Mouse (Mus musculus): ENCODE data around the gene Noa1.

The Noa1 gene

DNA sequence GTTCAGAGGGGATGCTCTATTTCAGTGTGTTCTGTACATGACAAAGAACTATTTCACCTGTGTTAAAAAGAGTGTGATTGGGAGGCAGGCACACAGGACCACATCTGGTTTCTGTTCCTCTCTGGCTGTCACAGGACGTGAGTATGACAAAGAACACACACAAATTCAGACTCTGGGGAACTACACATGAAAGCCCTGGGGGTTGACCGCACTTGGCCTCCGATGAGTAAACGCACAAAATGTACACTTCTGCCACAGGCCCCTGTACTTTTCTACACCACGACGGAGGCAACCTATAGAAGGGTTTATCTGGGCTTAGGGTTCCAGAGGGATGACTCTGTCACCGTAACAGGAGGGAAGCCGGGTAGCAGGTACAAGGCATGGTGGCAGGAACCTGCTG, 20.2 kb downstream of the Noa1 start:
- DNase-seq, result no peak

DNA sequence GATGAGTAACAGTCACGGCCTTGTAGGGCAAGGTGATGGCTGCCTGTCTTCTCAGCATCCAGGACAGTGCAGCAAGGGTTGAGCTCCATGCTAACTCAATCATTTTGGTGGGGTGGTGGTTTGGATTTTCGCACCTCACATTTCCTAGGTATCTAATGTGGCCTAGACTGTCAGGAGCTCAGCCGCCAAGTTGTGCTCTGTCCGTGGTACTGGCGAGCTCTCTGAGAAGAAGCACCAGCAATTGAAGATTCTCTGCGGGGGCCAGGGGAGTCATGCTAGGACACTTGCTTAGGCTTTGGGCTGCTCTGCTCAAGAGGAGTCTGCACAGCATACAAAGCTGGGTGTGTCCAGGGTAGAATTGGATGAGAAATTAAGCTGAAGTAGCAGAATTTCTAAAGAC, 22.0 kb downstream of the Noa1 start:
- no peak for DNase-seq

DNA sequence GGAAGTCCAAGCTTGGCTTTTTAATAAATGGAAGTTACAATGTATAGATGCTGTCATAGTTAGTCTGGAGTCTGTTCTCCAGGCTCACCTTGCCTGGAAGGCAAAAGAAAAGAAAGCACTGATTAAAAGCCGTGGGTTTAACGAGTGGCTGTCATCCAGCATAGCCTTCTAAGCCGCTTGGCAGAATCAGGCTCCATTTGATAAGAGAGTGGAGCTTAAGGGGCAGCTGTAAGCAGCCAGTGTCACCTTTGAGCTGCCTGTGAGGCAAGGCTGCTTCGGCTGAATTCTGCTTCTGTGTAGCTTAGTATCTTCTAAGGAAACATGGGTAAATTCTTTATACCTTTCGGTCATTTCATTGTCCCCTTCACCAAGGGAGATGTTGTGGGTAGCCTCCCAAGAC, 23.0 kb downstream of the Noa1 start:
- no peak for DNase-seq

DNA sequence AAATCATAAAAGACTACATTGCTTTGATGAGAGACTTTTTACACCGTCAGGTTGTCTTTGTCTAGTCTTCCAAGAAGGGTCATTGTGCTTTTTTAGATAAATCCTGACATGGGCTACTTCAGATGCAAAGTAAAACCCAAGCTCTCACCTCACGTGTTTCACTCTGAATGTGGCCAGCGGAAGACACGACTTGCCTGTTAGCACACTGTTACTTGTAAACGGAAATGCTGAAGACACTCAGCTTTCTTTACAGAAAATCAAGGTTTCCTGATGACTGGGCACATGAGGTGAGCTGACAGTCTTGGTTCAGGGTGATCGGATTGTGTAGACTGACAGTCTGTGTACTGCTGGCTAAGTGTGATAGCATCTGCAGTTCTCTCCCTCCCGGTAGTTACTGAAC, 24.2 kb downstream of the Noa1 start:
- no peak for DNase-seq

DNA sequence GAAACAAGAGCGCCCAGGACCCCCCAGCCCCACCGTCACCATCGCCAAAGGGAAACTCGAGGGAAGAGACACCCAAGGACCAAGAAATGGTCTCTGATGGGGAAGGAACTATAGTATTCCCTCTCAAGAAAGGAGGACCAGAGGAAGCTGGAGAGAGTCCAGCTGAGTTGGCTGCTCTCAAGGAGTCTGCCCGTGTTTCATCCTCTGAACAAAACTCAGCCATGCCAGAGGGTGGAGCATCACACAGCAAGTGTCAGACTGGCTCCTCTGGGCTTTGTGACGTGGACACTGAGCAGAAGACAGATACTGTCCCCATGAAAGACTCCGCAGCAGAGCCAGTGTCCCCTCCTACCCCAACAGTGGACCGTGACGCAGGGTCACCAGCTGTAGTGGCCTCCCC, 27.6 kb downstream of the Noa1 start:
- DNase-seq, result no peak

DNA sequence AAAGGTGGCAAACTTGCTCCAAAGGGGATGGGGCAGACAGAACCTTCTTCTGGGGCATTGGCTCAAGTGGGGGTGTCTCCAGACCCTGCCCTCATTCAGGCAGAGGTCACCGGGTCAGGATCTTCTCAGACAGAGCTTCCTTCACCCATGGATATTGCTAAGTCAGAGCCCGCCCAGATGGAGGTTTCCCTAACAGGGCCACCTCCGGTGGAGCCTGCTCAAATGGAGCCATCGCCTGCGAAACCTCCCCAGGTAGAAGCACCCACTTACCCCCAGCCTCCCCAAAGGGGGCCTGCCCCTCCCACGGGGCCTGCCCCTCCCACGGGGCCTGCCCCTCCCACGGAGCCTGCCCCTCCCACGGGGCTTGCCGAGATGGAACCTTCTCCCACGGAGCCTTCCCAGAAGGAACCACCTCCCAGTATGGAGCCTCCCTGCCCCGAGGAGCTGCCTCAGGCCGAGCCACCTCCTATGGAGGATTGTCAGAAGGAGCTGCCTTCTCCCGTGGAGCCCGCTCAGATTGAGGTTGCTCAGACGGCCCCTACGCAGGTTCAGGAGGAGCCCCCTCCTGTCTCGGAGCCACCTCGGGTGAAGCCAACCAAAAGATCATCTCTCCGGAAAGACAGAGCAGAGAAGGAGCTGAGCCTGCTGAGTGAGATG, 28.2 kb downstream of the Noa1 start:
- DNase-seq, result no peak

DNA sequence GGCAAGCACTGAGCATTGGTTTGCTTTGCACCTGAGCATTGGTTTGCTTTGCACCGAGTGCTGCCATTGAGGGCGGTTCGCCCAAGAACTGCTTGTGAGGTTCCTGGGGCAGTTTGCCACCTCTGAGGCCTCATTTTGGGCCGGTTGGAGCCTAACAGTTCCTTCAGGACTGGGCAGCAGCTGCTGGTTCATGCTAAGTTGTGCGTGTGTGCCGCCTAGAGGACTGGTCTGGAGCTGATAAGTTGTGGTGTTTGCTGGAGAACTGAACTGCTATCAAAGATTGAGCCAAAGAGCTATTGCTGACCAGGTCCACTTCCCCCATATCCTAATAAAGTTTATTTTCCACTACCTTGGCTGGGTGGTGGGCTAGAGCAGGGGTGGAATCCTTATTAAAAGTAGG, 32.7 kb downstream of the Noa1 start:
- DNase-seq, result no peak

DNA sequence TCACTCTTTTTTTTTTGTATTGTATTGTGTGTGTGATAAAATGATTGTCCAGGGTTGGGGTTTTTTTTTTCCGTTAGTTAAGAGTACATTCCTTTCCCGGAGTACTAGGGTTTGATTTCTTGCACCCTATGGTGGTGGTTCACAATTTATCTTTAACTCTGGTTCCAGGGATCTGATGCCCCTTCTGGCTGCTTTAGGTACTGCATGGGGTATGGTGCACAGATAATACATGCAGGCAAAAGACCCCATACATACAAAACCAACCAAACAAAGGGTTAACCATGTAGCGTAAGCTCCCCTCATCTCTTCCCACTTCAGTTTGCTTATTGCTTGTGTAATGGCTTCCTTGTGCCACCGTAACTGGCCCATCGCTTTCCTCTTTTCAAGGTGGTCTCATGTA, 33.9 kb downstream of the Noa1 start:
- DNase-seq, result peak in 1 of 2 experiments; percentile 26

DNA sequence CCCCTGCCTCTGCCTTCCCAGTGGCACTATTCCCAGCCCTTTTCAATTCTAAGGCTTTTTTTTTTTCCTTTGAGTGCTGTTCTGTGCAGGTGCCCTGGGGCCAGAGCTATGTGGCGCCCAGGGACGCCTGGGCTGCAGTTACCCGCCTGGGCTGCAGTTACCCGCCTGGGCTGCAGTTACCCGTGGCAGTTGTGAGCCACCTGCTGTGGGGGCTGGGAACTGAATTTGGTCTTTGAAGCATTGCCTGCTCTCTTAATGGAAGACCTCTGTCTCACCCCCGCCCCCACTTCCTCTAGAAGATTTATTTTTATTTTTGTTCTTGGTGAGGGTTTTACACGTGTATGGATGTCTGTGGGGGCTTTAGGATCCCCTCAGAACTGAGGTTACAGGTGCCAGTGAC, 36.7 kb downstream of the Noa1 start:
- peak; percentile 67 to 79 for DNase-seq

DNA sequence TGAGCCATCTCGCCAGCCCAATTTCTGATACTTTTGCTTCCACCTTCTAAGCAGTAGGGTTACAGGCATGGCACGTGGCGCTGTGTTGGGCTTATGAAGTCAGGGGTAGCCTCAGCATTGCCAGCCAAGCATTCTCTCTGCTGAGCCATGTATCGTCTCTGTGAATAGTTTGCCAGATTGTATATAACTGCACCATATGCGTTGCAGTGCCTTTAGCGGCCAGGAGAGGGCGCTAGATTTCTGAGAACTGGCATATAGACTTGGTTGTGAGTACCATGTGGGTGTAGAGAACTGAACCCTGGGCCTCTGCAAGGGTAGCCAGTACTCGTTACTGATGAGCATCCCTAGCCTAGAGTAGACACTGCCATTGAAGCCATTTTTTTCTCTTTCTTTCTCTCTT, 40.5 kb downstream of the Noa1 start:
- no peak for DNase-seq

DNA sequence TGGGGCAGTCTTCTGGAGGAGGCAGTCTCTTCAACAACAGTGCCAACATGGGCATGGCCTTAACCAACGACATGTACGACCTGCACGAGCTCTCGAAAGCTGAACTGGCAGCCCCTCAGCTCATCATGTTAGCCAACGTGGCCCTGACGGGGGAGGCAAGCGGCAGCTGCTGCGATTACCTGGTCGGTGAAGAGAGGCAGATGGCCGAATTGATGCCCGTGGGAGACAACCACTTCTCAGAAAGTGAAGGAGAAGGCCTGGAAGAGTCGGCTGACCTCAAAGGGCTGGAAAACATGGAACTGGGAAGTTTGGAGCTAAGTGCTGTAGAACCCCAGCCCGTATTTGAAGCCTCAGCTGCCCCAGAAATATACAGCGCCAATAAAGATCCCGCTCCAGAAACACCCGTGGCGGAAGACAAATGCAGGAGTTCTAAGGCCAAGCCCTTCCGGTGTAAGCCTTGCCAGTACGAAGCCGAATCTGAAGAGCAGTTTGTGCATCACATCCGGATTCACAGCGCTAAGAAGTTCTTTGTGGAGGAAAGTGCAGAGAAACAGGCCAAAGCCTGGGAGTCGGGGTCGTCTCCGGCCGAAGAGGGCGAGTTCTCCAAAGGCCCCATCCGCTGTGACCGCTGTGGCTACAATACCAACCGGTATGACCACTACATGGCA, 41.8 kb downstream of the Noa1 start:
- DNase-seq, result no peak

DNA sequence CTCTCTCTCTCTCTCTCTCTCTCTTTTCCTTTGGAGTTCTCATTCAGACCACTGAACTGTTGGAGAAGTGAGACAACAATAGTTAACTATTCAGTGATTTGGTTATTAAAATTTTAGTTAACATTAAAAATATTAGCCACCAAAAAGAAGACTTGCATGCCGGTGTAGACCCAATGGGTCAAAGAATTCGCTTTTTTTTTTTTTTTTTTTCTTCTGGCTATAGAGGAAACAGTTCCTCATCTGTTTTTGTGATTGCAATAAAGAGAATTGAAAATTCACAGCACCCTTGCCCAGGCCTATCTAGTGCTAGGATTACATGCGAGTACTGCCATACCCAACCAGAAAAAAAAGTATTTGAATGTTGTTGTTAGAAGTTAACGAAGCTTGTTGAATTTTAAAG, 42.4 kb downstream of the Noa1 start:
- no peak for DNase-seq

DNA sequence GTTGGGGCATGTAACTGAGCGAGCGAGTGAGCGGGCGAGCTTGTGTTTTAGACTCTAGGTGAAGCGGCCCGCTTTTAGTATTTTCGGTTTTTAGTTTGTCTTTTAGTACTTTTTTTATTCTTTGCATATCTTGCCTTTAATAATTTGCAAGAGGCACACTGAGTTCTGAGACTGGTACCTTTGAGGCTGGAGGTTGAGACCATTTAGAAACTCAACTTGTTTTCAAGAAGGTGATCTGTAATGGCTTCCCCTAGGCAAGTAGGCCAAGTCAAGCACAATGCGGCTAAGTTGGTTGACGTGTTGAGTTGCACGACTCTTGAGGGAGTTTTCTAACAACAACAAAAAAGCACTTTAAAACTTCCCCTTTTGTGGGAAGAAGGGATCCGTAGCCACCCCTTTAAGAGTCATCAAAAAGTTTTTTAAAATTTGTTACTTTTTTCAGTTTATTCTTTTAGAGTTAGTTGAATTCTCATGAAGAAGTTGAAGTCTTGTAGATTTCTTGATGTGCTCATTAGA, 42.9 kb downstream of the Noa1 start:
- no peak for DNase-seq

DNA sequence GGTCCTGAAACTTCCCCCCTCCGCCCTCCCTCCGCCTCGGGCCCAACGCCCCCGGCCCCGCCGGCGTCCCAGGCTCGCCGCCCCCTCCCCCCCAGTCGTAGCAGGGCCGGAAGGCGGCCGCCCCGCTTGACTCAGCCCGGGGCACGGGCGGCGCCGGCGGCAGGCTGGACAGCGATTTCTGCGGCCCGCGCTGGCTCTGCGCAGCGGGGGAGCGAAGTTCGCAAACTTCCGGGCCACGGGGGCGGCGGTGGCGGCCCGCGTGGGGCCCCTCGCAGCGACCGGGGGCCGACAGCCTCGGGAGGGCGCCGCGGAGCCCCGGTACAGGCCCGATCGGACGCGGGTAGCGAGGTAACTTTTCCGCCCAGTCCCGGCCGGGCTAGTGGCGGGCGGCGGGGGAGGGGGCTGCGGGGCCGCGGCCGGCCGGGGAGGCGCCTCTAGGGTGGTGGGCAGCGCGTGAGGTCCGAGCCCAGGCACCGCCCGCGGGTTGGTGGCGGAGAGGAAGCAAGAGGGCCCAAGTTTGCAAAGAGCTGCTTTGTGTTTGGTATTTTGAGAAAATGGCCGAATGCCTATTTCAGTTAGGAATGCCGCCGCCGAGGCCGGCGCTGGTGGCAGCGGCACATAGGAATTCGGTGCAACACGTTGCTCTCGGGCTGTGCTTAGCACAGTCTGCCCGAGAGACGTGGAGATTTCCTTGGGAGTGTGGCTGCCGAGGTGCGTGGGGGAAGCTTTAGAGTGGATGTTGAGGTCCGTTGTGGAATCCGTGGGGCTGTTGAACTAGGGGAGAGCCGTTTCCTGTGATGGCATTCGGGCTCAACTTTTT, 43.6 kb downstream of the Noa1 start:
- peak; percentile 48 to 49 for DNase-seq

DNA sequence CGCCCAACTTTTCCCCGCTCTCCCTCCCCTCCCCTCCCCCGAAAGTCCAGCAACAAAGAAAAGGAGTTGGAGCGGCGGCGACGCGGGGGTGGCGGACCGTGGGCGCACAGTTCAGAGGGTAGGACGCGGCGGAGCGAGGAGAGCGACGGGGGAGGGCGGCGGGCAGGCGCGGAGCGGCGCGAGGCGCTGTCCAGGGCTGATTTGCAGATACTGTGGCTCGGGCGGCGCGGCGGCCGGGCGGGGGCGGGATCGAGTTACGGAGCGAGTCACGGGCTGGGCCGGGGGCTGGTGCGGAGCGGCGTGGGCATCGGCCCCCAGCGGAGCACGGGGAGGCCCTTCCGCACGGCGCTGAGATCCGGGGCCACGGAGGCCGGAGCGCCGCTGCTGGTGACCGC, 44.2 kb downstream of the Noa1 start:
- peak; percentile 63 to 64 for DNase-seq

DNA sequence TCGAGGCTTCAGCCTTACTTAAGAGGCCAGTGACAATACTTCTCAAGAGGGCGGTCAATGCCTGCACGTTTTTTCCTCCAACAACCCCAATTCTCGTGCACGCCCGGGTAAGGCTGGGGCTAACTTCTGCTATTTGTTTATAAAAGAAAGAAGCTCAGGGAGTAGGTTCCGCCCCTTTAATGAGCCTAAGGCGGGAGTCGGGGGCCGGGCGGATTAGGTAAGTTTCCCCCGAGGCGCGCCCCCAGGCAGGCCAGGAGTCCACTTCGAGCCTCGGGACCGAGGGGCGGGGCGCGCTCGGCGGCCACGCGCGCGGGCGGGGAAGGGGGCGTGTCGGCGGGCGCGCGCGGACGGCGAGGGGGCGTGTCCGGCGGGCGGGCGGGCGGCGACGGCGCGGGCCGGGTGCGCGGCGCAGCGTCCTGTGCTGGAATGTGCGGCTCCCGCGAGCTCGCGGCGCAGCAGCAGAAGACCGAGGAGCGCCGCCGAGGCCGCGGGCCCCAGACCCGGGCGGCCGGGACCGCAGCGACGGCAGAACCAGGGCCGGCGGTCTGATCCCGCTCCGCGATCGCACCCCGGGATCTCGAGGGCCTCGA, 44.7 kb downstream of the Noa1 start, which contains the start of gene Rest:
Gene Rest, plus strand, starts transcription at position 411 of the 590 bp plus-strand sequence.
- peak; percentile 61 to 66 for DNase-seq

DNA sequence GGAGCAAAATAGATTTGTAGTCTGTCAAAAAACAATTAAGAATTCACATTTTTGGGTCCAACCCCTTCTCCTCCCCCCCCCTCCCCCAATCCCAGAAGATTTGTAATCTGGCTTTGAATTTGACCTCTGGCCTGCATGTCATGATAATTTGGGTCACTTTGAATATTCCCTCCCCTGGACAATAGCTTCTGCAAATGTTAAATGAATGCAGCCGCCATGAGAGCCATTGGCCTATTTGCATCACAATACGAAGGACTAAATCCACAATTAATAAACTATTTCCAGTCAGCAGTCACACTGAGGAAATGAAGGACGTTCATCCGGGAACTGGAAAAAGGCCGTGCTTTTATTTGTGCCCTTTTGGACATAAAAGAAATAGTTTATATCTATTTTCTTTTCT, 47.8 kb downstream of the Noa1 start:
- DNase-seq, result no peak

DNA sequence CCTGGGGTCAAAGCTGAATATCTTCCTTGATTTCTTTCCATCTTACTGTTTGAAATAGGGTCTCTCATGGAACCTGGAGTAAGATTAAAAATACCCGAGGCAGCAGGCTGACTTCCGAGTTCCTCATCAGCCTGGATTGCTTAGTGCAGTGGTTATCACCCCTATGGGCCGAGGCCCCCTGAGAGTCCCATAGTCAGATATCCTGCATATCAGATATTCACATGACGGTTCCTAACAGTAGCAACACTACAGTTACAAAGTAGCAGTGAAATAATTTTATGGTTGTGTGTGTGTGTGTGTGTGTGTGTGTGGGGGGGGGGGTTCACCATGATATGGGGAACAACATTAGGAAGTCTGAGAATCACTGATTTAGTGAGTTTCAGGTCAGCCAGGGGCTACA, 48.7 kb downstream of the Noa1 start:
- no peak for DNase-seq

DNA sequence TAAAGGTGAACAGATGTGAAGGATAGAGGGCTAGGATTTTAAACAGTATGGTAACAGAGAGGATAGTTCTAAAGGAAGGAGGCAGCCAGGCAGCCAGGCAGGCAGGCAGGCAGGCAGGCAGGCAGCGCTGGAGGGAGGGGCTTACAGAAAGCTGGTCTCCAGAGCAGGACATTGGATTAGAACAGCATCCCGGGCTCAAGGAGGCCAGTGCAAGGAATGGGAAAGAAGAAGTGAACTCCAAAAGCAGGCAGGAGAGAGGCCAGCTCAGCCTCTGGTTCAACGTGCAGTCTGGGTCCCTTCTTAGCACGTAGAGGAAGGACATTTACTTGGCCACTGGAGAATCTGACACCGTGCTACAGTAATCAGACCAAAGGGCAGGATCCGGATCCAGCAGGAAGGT, 49.7 kb downstream of the Noa1 start:
- DNase-seq, result no peak

DNA sequence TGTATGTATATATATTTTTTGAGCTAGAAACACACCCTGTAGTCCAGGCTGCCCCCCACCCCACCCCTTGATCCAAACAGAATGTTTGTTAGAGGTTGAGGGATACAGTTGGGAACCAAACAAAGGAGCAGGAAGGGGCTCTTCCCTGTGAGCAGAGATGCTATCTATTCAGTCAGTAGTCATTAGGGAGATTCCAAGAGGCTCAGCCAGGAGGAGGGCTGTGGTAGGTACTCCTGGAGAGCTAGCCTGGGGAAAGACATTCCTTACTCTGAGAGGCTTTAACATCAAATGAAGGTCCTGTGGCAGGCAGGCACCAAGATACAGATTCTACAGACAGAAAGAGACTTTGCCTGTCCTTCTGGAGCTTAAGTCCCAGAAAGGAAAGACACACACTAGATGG, 50.6 kb downstream of the Noa1 start:
- no peak for DNase-seq

DNA sequence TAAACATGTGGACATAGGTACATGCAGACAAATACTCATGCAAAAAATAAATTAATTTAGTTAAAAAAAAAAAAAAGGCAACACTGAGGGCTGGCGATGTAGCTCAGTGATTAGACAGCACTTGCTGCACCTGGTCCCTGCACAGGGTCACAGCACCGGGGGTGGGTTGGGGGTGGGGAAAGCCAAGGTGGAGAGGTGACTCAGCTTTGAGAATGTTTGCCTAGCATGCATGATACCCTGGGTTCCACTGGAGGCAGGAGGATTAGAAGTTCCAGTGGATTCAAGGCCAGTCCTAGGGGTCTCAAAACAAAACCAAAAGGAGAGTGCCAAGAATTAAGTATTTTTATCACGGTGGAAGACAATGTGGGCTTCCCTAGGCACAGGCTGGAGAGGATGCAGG, 52.3 kb downstream of the Noa1 start:
- DNase-seq, result no peak

DNA sequence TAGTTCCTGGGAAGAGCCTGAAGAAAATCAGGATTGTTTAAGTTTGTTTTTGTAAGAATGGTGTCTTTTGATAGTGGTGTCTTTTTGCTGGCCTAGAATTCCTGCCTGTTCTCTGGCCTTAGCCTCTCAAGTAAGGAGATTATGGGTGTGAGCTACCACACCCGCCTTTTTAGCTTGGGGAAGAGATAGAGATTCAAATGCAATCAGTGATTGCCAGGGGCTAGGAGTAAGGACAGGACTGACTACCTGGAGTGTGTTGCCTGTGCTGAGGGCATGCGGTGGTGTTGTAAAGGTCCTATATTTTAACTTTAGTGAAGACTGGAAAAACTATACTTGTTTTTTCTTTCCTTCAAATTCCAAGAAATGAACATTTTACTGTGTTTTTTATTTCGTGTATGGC, 55.5 kb downstream of the Noa1 start:
- no peak for DNase-seq

DNA sequence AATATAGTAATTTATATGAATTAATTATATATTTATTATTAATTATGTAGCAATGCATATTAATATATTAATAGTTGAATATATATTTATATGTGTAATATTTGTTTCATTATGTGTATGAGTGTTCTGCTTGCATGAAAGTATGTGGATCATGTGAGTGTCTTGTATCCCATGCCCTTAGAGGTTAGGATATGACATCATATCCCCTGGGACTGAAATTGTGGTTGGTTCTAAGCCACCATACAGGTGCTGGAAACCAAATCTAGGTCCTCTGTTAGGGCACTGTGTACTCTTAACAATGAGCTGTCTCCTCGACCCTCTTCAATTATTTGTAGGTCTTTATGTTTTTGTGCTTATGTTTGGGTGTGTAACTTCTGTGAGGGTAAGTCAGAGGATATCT, 56.7 kb downstream of the Noa1 start:
- no peak for DNase-seq
